Mouse (Mus musculus) liver, adult 2 months (tissue): ENCODE results near the gene Srxn1.

Source experiments
- CTCF ChIP-seq: fragments of 200-500 bp; IDR thresholded peaks from 2 replicates; pipeline ENCODE4 v1.5.1; 2011; ENCODE audit warnings: low read depth, low read length, control low read depth
- POLR2A ChIP-seq: fragments of 200-500 bp; IDR thresholded peaks from 2 replicates; pipeline ENCODE4 v1.6.1; 2011; ENCODE audit warnings: low read length, control low read depth; ENCODE audit not compliant: insufficient read depth; ENCODE audit errors: extremely low read depth

- TF ChIP-seq POLR2A (no peak), CTCF (no peak)
These were observed 21.0 kb upstream of the Srxn1 start for GRCm38 (mm10) chr2:152084298-152084697.
